9 mouse cellular contexts compared by ENCODE assay signal in the genomic region with DNA sequence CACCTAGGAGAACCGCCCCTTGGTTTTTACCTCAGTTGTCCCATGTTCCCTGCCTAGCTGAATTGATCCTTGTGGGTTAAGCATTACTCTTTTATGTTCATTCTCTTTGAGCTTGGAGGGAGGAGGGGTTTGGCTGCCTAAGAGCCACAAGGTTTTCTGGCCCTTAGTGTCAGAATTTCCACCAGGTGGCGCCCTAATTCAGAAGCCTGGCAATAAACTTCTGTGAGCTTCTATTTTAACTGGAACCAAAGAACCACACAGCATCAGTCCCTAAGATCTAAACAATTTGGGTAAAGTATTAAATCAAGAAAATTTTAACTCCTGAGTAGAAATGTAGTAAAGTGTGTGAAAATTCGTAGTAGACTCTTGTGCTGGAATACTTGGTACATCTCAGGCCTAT.
A peak's percentile ranks its signal among the peaks of the same experiment; 100 is the strongest.
DNase-seq lines count a peak whose midpoint lies in the region; ATAC-seq and TF ChIP-seq lines count a peak whose summit lies in the region.
"Had no signal": no experiment of that assay in that cellular context is flagged by ENCODE, and none has a peak within 500 bp of the region (broad histone marks: within the 10 kb centered on the region; RNA-seq: fewer than 3 reads in every experiment).

No protein-coding gene starts in this region.

- no peaks in the 10 kb centered on the region for H3K9me3 ChIP-seq in forebrain, embryonic 11.5 days (ENCODE audit: control insufficient read depth, low read length)
- H3K9me3 ChIP-seq in forebrain, embryonic 16.5 days (ENCODE audit: control insufficient read depth, low read length), result no peaks in the 10 kb centered on the region
- H3K9me3 ChIP-seq in embryonic facial prominence, embryonic 12.5 days, result no peaks in the 10 kb centered on the region
- H3K9me3 ChIP-seq: neural tube, embryonic 12.5 days had no signal

- DNase-seq in forebrain, embryonic 11.5 days (ENCODE audit: low spot score), result peak; percentile 69
- peak; percentile 90 for DNase-seq in adrenal gland, postnatal 14 days
- peak; percentile 53 for DNase-seq in heart, postnatal 25 days (ENCODE audit: low spot score)
- peak; percentile 51 to 80 for DNase-seq in layer of hippocampus, postnatal 25 days (ENCODE audit: extremely low spot score in 1 of 2, low spot score in 1 of 2)
- peak; percentile 86 for DNase-seq in lung, postnatal 25 days (ENCODE audit: low spot score)

- H3K27ac ChIP-seq in forebrain, embryonic 11.5 days (ENCODE audit: low read depth, low read length), result no peak overlapping the region
- no peak overlapping the region for H3K27ac ChIP-seq in forebrain, embryonic 16.5 days (ENCODE audit: low read length)
- H3K27ac ChIP-seq in embryonic facial prominence, embryonic 12.5 days, result peak overlapping the region; percentile 87
- H3K27ac ChIP-seq in small intestine, adult 2 months (ENCODE audit: insufficient read depth, low read depth, low read length), result no peak overlapping the region
- H3K27ac ChIP-seq: neural tube, embryonic 12.5 days had no signal

- H3K9ac ChIP-seq in forebrain, embryonic 11.5 days (ENCODE audit: low read length), result no peak overlapping the region
- no peak overlapping the region for H3K9ac ChIP-seq in forebrain, embryonic 16.5 days (replicated peaks; ENCODE audit: low read depth, low read length)
- no peak overlapping the region for H3K9ac ChIP-seq in embryonic facial prominence, embryonic 12.5 days
- H3K9ac ChIP-seq: neural tube, embryonic 12.5 days had no signal

- 26% methylated on average over 3 of the region's 3 CpGs for WGBS in forebrain, embryonic 11.5 days
- WGBS in forebrain, embryonic 16.5 days, result 25% methylated on average over 3 of the region's 3 CpGs
- 22% methylated on average over 3 of the region's 3 CpGs for WGBS in embryonic facial prominence, embryonic 12.5 days
- 38% methylated on average over 3 of the region's 3 CpGs for WGBS in small intestine, adult 2 months

- no peak for TF ChIP-seq POLR2A in small intestine, adult 2 months (IDR thresholded peaks at IDR 0.05; ENCODE audit: low read depth, low read length)

- intact Hi-C loops in heart, postnatal 25 days (cut with DNase I), result loop anchor here (2.0 kb wide), 1 partner anchor 45 kb away; no protein-coding TSS in a partner anchor

- ATAC-seq in forebrain, embryonic 11.5 days (replicated peaks; ENCODE audit: low FRiP score), result peak; percentile 28; the same call in 1 of the 2 replicates
- ATAC-seq in forebrain, embryonic 16.5 days, result no peak
- ATAC-seq in embryonic facial prominence, embryonic 12.5 days (ENCODE audit: insufficient number of reproducible peaks, insufficient read depth, low FRiP score, low TSS enrichment), result no peak

- no peaks in the 10 kb centered on the region for H3K27me3 ChIP-seq in forebrain, embryonic 11.5 days (ENCODE audit: control insufficient read depth, insufficient read depth, low read length)
- no peaks in the 10 kb centered on the region for H3K27me3 ChIP-seq in forebrain, embryonic 16.5 days (replicated peaks; ENCODE audit: control insufficient read depth, insufficient read depth, low read length)
- no peaks in the 10 kb centered on the region for H3K27me3 ChIP-seq in embryonic facial prominence, embryonic 12.5 days
- H3K27me3 ChIP-seq in small intestine, adult 2 months (ENCODE audit: control insufficient read depth, insufficient read depth, low read length), result no peaks in the 10 kb centered on the region
- H3K27me3 ChIP-seq: neural tube, embryonic 12.5 days had no signal

- no peak overlapping the region for H3K4me3 ChIP-seq in forebrain, embryonic 11.5 days (ENCODE audit: low read depth, low read length)
- no peak overlapping the region for H3K4me3 ChIP-seq in forebrain, embryonic 16.5 days (replicated peaks; ENCODE audit: low read length)
- no peak overlapping the region for H3K4me3 ChIP-seq in embryonic facial prominence, embryonic 12.5 days
- no peak overlapping the region for H3K4me3 ChIP-seq in small intestine, adult 2 months (ENCODE audit: low read depth, low read length)
- H3K4me3 ChIP-seq: neural tube, embryonic 12.5 days had no signal

- no peak overlapping the region for H3K4me2 ChIP-seq in forebrain, embryonic 11.5 days (ENCODE audit: low read depth, low read length, severe bottlenecking)
- H3K4me2 ChIP-seq in forebrain, embryonic 16.5 days (ENCODE audit: low read length), result no peak overlapping the region
- no peak overlapping the region for H3K4me2 ChIP-seq in embryonic facial prominence, embryonic 12.5 days (replicated peaks)
- H3K4me2 ChIP-seq: neural tube, embryonic 12.5 days had no signal

- TF ChIP-seq CTCF in small intestine, adult 2 months (IDR thresholded peaks at IDR 0.05; ENCODE audit: extremely low read depth, insufficient read length, insufficient replicate concordance, low read depth, low read length), result peak; percentile 67; the same call in 1 of the 2 replicates

- peaks cover 3% of the 10 kb centered on the region; the same call in 1 of the 2 replicates for H3K4me1 ChIP-seq in forebrain, embryonic 11.5 days (replicated peaks; ENCODE audit: control insufficient read depth, insufficient read depth, low read length)
- peaks cover 11% of the 10 kb centered on the region for H3K4me1 ChIP-seq in forebrain, embryonic 16.5 days (replicated peaks; ENCODE audit: control insufficient read depth, insufficient read depth, low read length)
- peaks cover 41% of the 10 kb centered on the region for H3K4me1 ChIP-seq in embryonic facial prominence, embryonic 12.5 days
- peaks cover 9% of the 10 kb centered on the region; the same call in 1 of the 2 replicates for H3K4me1 ChIP-seq in small intestine, adult 2 months (ENCODE audit: control insufficient read depth, insufficient read depth, insufficient read length, low read length)

- H3K36me3 ChIP-seq in forebrain, embryonic 11.5 days (ENCODE audit: control insufficient read depth, insufficient read depth, low read length), result no peaks in the 10 kb centered on the region
- H3K36me3 ChIP-seq in forebrain, embryonic 16.5 days (ENCODE audit: control insufficient read depth, insufficient read depth), result no peaks in the 10 kb centered on the region
- no peaks in the 10 kb centered on the region for H3K36me3 ChIP-seq in embryonic facial prominence, embryonic 12.5 days
- 0 out of 2 replicates have a peak, but pooled peaks cover 1% of the 10 kb centered on the region for H3K36me3 ChIP-seq in small intestine, adult 2 months (ENCODE audit: control insufficient read depth, insufficient read depth, low read length)
- H3K36me3 ChIP-seq: neural tube, embryonic 12.5 days had no signal
